Mouse (Mus musculus): ENCODE data around the gene Ncmap.

GRCm38 (mm10) chr4:135323021-135323420, 75.0 kb downstream of the Ncmap start:
- TF ChIP-seq CTCF (IDR thresholded peaks at IDR 0.05; ENCODE audit: low read depth) (no peak), EP300 (IDR thresholded peaks at IDR 0.05; ENCODE audit: low read depth) (no peak)
